Mouse (Mus musculus): Measurements from ENCODE around the gene Prtg. TPM values are rescaled to one million over a fixed set of nuclear protein-coding genes. Genes with fewer than 3 reads are reported as not detected.

The Prtg gene
- polyA plus RNA-seq, 1 experiment from 2014 or later, result 3.8 TPM

GRCm38 (mm10) chr9:72954746-72955145 is 148.1 kb downstream of the Prtg start:
- H3K9me3 ChIP-seq (replicated peaks; ENCODE audit: control insufficient read depth, low read length), result no peaks in the 10 kb centered on the region
- no peak overlapping the region for H3K4me2 ChIP-seq (ENCODE audit: low read depth, low read length)
- no peak for ATAC-seq (replicated peaks; ENCODE audit: insufficient number of reproducible peaks, low FRiP score, low TSS enrichment, low read depth)
- no peak overlapping the region for H3K27ac ChIP-seq (replicated peaks; ENCODE audit: low read depth, low read length)
- no peak overlapping the region for H3K4me3 ChIP-seq (ENCODE audit: low read depth, low read length)
- no peak overlapping the region for H3K9ac ChIP-seq (replicated peaks; ENCODE audit: low read length)
- no peaks in the 10 kb centered on the region for H3K36me3 ChIP-seq (replicated peaks; ENCODE audit: control insufficient read depth, insufficient read depth, low read depth, low read length)
- WGBS, result 50% methylated on average over 2 of the region's 2 CpGs
- peak; percentile 51 for DNase-seq (ENCODE audit: low spot score)
- no peaks in the 10 kb centered on the region for H3K4me1 ChIP-seq (ENCODE audit: control insufficient read depth, insufficient read depth, low read length)
- H3K27me3 ChIP-seq (ENCODE audit: control insufficient read depth, insufficient read depth, low read length), result no peaks in the 10 kb centered on the region

- DNase-seq (ENCODE audit: low spot score) (peak; percentile 62), ATAC-seq (replicated peaks; ENCODE audit: insufficient number of reproducible peaks, low FRiP score, low TSS enrichment, low read depth) (no peak)
- no peaks in the 10 kb centered on the region for H3K36me3 ChIP-seq (replicated peaks; ENCODE audit: control insufficient read depth, insufficient read depth, low read depth, low read length)
Measured at GRCm38 (mm10) chr9:72955546-72955945, 148.9 kb downstream of the Prtg start.

GRCm38 (mm10) chr9:72958521-72959450 is 152.1 kb downstream of the Prtg start, which contains the start of the genes Dyx1c1 and Gm44503:
Gene Dyx1c1 (plus strand): TSS chr9:72958785.
Gene Gm44503 (plus strand): TSS chr9:72958852.
- no peaks in the 10 kb centered on the region for H3K4me1 ChIP-seq (ENCODE audit: control insufficient read depth, insufficient read depth, low read length)
- no peaks in the 10 kb centered on the region for H3K27me3 ChIP-seq (ENCODE audit: control insufficient read depth, insufficient read depth, low read length)
- peak within 1 kb of the TSS; percentile 67 for H3K4me3 ChIP-seq (ENCODE audit: low read depth, low read length)
- H3K9me3 ChIP-seq (replicated peaks; ENCODE audit: control insufficient read depth, low read length), result no peaks in the 10 kb centered on the region
- 2% methylated on average over 43 of the region's 43 CpGs for WGBS
- peak within 1 kb of the TSS; percentile 74 for H3K4me2 ChIP-seq (ENCODE audit: low read depth, low read length)
- peak within 1 kb of the TSS; percentile 69 for H3K9ac ChIP-seq (replicated peaks; ENCODE audit: low read length)
- H3K36me3 ChIP-seq (replicated peaks; ENCODE audit: control insufficient read depth, insufficient read depth, low read depth, low read length), result no peaks in the 10 kb centered on the region
- ATAC-seq (replicated peaks; ENCODE audit: insufficient number of reproducible peaks, low FRiP score, low TSS enrichment, low read depth), result peak; percentile 92
- peak; percentile 94 for DNase-seq (ENCODE audit: low spot score)
- no peak within 1 kb of the TSS for H3K27ac ChIP-seq (replicated peaks; ENCODE audit: low read depth, low read length)

More at GRCm38 (mm10) chr9:72955546-72955945, 148.9 kb downstream of the Prtg start:
- no peak overlapping the region for H3K4me2 ChIP-seq (ENCODE audit: low read depth, low read length)
- no peak overlapping the region for H3K27ac ChIP-seq (replicated peaks; ENCODE audit: low read depth, low read length)
- no peaks in the 10 kb centered on the region for H3K4me1 ChIP-seq (ENCODE audit: control insufficient read depth, insufficient read depth, low read length)
- H3K9ac ChIP-seq (replicated peaks; ENCODE audit: low read length), result no peak overlapping the region
- H3K27me3 ChIP-seq (ENCODE audit: control insufficient read depth, insufficient read depth, low read length), result no peaks in the 10 kb centered on the region
- H3K9me3 ChIP-seq (replicated peaks; ENCODE audit: control insufficient read depth, low read length), result no peaks in the 10 kb centered on the region
- H3K4me3 ChIP-seq (ENCODE audit: low read depth, low read length), result no peak overlapping the region
- 10% methylated on average over 1 of the region's 1 CpGs for WGBS

GRCm38 (mm10) chr9:72961346-72961745 is 154.7 kb downstream of the Prtg start:
- ATAC-seq (replicated peaks; ENCODE audit: insufficient number of reproducible peaks, low FRiP score, low TSS enrichment, low read depth) (no peak), DNase-seq (ENCODE audit: low spot score) (no peak)
- Histone ChIP-seq H3K36me3 (replicated peaks; ENCODE audit: control insufficient read depth, insufficient read depth, low read depth, low read length) (no peaks in the 10 kb centered on the region), H3K27me3 (ENCODE audit: control insufficient read depth, insufficient read depth, low read length) (no peaks in the 10 kb centered on the region), H3K4me3 (ENCODE audit: low read depth, low read length) (no peak overlapping the region), H3K9me3 (replicated peaks; ENCODE audit: control insufficient read depth, low read length) (no peaks in the 10 kb centered on the region), H3K27ac (replicated peaks; ENCODE audit: low read depth, low read length) (no peak overlapping the region), H3K9ac (replicated peaks; ENCODE audit: low read length) (no peak overlapping the region), H3K4me1 (ENCODE audit: control insufficient read depth, insufficient read depth, low read length) (no peaks in the 10 kb centered on the region), H3K4me2 (ENCODE audit: low read depth, low read length) (no peak overlapping the region)
- 80% methylated on average over 8 of the region's 8 CpGs for WGBS

- DNase-seq (ENCODE audit: low spot score) (no peak), ATAC-seq (replicated peaks; ENCODE audit: insufficient number of reproducible peaks, low FRiP score, low TSS enrichment, low read depth) (no peak)
- no peak overlapping the region for H3K4me3 ChIP-seq (ENCODE audit: low read depth, low read length)
- no peaks in the 10 kb centered on the region for H3K27me3 ChIP-seq (ENCODE audit: control insufficient read depth, insufficient read depth, low read length)
- WGBS, result 79% methylated on average over 15 of the region's 15 CpGs
- H3K9ac ChIP-seq (replicated peaks; ENCODE audit: low read length), result no peak overlapping the region
- no peaks in the 10 kb centered on the region for H3K36me3 ChIP-seq (replicated peaks; ENCODE audit: control insufficient read depth, insufficient read depth, low read depth, low read length)
- no peak overlapping the region for H3K27ac ChIP-seq (replicated peaks; ENCODE audit: low read depth, low read length)
- no peak overlapping the region for H3K4me2 ChIP-seq (ENCODE audit: low read depth, low read length)
- H3K4me1 ChIP-seq (ENCODE audit: control insufficient read depth, insufficient read depth, low read length), result no peaks in the 10 kb centered on the region
- no peaks in the 10 kb centered on the region for H3K9me3 ChIP-seq (replicated peaks; ENCODE audit: control insufficient read depth, low read length)
Measured at GRCm38 (mm10) chr9:72961959-72962358, 155.3 kb downstream of the Prtg start.

Other genes with a start within 250 kb of the Prtg start
- gene Nedd4, start 144.5 kb upstream of the Prtg start, polyA plus RNA-seq (2014; fragmentation: Nextera tagmentation; extraction: Ambion mirVana), result 825 and 859 TPM in 2 replicates
- gene Pygo1, start 118.8 kb downstream of the Prtg start, polyA plus RNA-seq (2014; fragmentation: Nextera tagmentation; extraction: Ambion mirVana), result 10.7 and 12.7 TPM in 2 replicates
- gene Dyx1c1, start 151.9 kb downstream of the Prtg start, polyA plus RNA-seq (2014; fragmentation: Nextera tagmentation; extraction: Ambion mirVana), result 1.1 and 1.5 TPM in 2 replicates
- 0.14 and 0.18 TPM in 2 replicates for gene Gm44503, start 152.0 kb downstream of the Prtg start, polyA plus RNA-seq (2014; fragmentation: Nextera tagmentation; extraction: Ambion mirVana)
- 12.7 and 16.7 TPM in 2 replicates for gene Ccpg1os, start 178.5 kb downstream of the Prtg start, polyA plus RNA-seq (2014; fragmentation: Nextera tagmentation; extraction: Ambion mirVana)
- gene Ccpg1, start 178.6 kb downstream of the Prtg start, polyA plus RNA-seq (2014; fragmentation: Nextera tagmentation; extraction: Ambion mirVana), result 20.1 and 21.9 TPM in 2 replicates
- 17.9 and 18.1 TPM in 2 replicates for gene Pigb, start 233.5 kb downstream of the Prtg start, polyA plus RNA-seq (2014; fragmentation: Nextera tagmentation; extraction: Ambion mirVana)
- 2.4 and 2.5 TPM in 2 replicates for gene Rab27a, start 238.0 kb downstream of the Prtg start, polyA plus RNA-seq (2014; fragmentation: Nextera tagmentation; extraction: Ambion mirVana)